Mouse (Mus musculus) thymus, adult 2 months (tissue): ENCODE results near the gene Tyms.

Source experiments
- CTCF ChIP-seq: fragments of 200-500 bp; IDR thresholded peaks from 2 replicates; pipeline ENCODE4 v1.5.1; 2012; ENCODE audit warnings: mild to moderate bottlenecking, control low read depth, low read length, moderate library complexity, borderline replicate concordance; ENCODE audit not compliant: control insufficient read depth, poor library complexity, insufficient read depth; ENCODE audit errors: extremely low read depth
- POLR2A ChIP-seq: fragments of 200-500 bp; IDR thresholded peaks from 2 replicates; pipeline ENCODE4 v1.6.1; 2012; ENCODE audit warnings: mild to moderate bottlenecking, low read length, control low read depth, moderate library complexity; ENCODE audit not compliant: control insufficient read depth, poor library complexity, insufficient read depth; ENCODE audit errors: extremely low read depth

GRCm38 (mm10) chr5:30108233-30108632 is 34.8 kb upstream of the Tyms start:
- TF ChIP-seq CTCF: no peak
- TF ChIP-seq POLR2A: no peak
